Mouse (Mus musculus) liver, embryonic 11.5 days (tissue): Measurements from ENCODE around the gene Atf4. TPM values are rescaled to one million over a fixed set of nuclear protein-coding genes. Genes with fewer than 3 reads are reported as not detected.

Experiments used
- ATAC-seq: fragments of 200-750 bp; cut with Nextera tagmentation; replicated peaks from 2 replicates; pipeline ENCODE4 v1.8.0; 2017; ENCODE audit warnings: moderate number of reproducible peaks, mild to moderate bottlenecking, moderate TSS enrichment, moderate library complexity; ENCODE audit not compliant: low FRiP score
- DNase-seq: peaks from one replicate; pipeline ENCODE4 v3.0.0-alpha.2; 2017; ENCODE audit warnings: low spot score
- H3K27ac ChIP-seq: fragments of 300-500 bp; sonication (generic); 2 replicates; pipeline ENCODE4 v1.5.1; 2014; ENCODE audit warnings: mild to moderate bottlenecking, low read depth, low read length, control low read depth
- H3K27me3 ChIP-seq: fragments of 300-500 bp; sonication (generic); replicated peaks from 2 replicates; pipeline ENCODE4 v1.6.1; 2014; ENCODE audit warnings: low read length, mixed read lengths; ENCODE audit not compliant: control insufficient read depth, insufficient read depth
- H3K36me3 ChIP-seq: fragments of 300-500 bp; sonication (generic); 2 replicates; pipeline ENCODE4 v1.6.1; 2014; ENCODE audit warnings: mild to moderate bottlenecking, low read length, moderate library complexity, mixed read lengths; ENCODE audit not compliant: control insufficient read depth, insufficient read depth
- H3K4me1 ChIP-seq: fragments of 300-500 bp; sonication (generic); replicated peaks from 2 replicates; pipeline ENCODE4 v1.6.1; 2014; ENCODE audit warnings: low read length, mixed read lengths; ENCODE audit not compliant: control insufficient read depth, insufficient read depth
- H3K4me2 ChIP-seq: fragments of 300-500 bp; sonication (generic); 2 replicates; pipeline ENCODE4 v1.6.1; 2014; ENCODE audit warnings: mild to moderate bottlenecking, control low read depth, moderate library complexity
- H3K4me3 ChIP-seq: fragments of 300-500 bp; sonication (generic); 2 replicates; pipeline ENCODE4 v1.5.1; 2014; ENCODE audit warnings: low read depth, low read length, control low read depth
- H3K9ac ChIP-seq: fragments of 300-500 bp; sonication (generic); 2 replicates; pipeline ENCODE4 v1.6.1; 2014; ENCODE audit warnings: low read depth, low read length, control low read depth
- H3K9me3 ChIP-seq: fragments of 300-500 bp; sonication (generic); 2 replicates; pipeline ENCODE4 v1.6.1; 2016; ENCODE audit warnings: low read length, inconsistent platforms, mixed read lengths; ENCODE audit not compliant: control insufficient read depth
- WGBS: fragments of 180-500 bp; shearing (Covaris S2); extraction: QIAGEN DNeasy Blood & Tissue Kit; methylation state at CpG from one replicate; pipeline ENCODE4 v1.1.7; 2014; 5-methylcytosine and 5-hydroxymethylcytosine counted together
- polyA plus RNA-seq: library from polyadenylated mRNA; unstranded; fragments of >200 nt; fragmentation: Nextera tagmentation; extraction: Ambion mirVana; gene quantifications from 2 replicates; pipeline ENCODE4 v1.2.1, GENCODE M21; 2014

Gene Atf4
- polyA plus RNA-seq, 1 experiment from 2014 or later = 186 TPM

DNA sequence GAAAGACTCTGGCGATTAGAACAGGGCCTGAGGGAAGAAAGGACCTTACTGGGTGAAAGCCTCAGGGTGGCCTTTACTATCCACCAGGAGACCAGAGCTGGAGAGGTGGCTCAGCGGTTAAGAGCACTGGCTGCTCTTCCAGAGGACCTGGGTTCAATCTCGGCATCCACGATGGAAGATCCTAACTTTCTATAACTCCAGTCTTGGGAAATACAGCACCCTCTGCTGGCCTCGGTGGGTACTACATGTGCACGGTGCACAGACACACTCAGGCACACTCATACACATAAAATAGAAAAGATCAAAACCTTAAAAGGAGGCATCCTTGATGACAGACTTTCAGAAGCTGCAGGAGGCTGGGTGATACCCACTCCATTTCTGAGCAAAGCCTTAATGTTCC, 25.7 kb downstream of the Atf4 start:
- ATAC-seq = no peak
- H3K9ac ChIP-seq = no peak overlapping the region
- 26% methylated on average over 6 of the region's 6 CpGs for WGBS
- DNase-seq = no peak
- peaks cover 32% of the 10 kb centered on the region for H3K27me3 ChIP-seq
- no peak overlapping the region for H3K27ac ChIP-seq
- no peak overlapping the region for H3K4me3 ChIP-seq
- H3K36me3 ChIP-seq = no peaks in the 10 kb centered on the region
- no peaks in the 10 kb centered on the region for H3K4me1 ChIP-seq
- H3K9me3 ChIP-seq = no peaks in the 10 kb centered on the region
- no peak overlapping the region for H3K4me2 ChIP-seq

DNA sequence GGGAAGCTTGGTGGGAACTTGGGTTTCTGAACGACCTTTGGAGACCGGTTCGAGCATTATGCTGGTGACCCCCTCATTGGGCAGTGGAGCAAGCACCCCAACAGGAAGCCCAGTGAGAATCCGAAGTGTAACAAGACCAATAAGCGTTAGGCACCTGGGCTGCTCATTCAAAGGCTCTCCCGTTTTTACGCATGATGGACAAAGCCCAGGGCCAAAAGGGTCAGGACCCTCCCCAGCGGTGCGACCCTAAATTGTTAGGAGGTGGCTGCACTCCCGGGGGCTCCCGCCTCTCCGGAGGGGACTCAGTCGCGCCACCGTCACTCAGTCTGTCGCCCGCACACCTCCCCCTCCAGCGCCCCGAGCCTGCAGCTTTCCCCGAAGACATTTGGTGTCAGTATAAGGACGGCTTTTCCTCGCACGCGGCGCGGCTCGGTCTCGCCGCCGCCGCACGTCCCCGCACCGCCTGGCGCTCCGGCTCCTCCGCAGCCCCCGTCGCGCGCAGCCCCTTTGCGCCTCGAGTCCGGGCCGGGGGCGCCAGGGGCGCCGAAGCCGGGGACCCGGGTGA, 31.9 kb downstream of the Atf4 start, which contains the start of gene Cacna1i:
Gene Cacna1i (plus strand): TSS at position 388 of the 565 bp plus-strand sequence.
- peaks cover 4% of the 10 kb centered on the region for H3K4me1 ChIP-seq
- no peaks in the 10 kb centered on the region for H3K36me3 ChIP-seq
- H3K27ac ChIP-seq = no peak within 1 kb of the TSS
- peak within 1 kb of the TSS; percentile 51 for H3K4me3 ChIP-seq
- no peak within 1 kb of the TSS for H3K9ac ChIP-seq
- peak within 1 kb of the TSS; percentile 63 for H3K4me2 ChIP-seq
- peaks cover 75% of the 10 kb centered on the region for H3K27me3 ChIP-seq
- no peak for ATAC-seq
- H3K9me3 ChIP-seq = no peaks in the 10 kb centered on the region
- DNase-seq = no peak
- WGBS = 4% methylated on average over 42 of the region's 50 CpGs

DNA sequence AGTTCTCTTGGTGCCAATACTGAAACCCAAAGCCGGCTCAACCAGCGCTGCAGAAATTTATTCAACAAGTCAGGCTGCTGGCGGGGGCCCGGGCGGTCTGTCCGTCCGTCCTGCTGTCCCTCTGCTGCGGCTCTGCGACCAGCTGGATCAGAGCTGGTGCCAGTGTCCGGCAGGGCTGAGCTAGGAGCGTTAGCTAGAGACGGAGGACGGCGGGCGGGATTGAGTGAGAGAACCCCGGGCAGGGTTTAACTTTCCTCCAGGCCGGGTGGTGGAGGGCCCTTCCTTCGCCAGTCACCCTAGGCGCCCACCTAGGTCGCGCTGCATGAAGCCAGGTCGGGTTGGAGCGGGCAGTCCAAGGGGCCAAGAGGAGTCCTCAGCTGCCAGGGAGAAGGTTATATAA, 33.1 kb downstream of the Atf4 start:
- Histone ChIP-seq H3K9ac (no peak overlapping the region), H3K27ac (no peak overlapping the region), H3K9me3 (no peaks in the 10 kb centered on the region), H3K4me1 (peaks cover 4% of the 10 kb centered on the region), H3K36me3 (no peaks in the 10 kb centered on the region), H3K27me3 (peaks cover 72% of the 10 kb centered on the region), H3K4me2 (peak overlapping the region; percentile 63), H3K4me3 (peak overlapping the region; percentile 51; the same call in 1 of the 2 replicates)
- ATAC-seq = no peak
- DNase-seq = peak; percentile 38
- WGBS = 5% methylated on average over 23 of the region's 23 CpGs

DNA sequence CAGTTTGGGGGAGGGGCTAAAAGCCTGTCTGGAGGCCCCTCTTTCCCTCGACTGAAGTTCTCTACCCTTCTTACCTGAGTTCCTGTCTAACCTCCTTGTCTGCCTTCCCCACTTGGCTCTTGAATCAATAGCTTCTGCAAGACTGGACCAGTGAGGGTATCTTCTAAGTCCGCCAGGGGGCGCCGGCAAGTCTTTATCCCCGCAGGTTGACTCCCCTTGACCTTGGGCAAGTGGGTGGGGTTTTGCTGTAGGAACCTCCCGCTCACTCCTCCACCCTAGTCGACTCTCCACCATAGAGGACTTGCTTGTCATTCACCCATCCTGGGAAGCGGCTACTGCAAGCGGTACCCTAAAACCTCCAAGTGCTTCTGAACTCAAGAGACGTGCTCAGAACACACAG, 34.5 kb downstream of the Atf4 start:
- Histone ChIP-seq H3K4me3 (no peak overlapping the region), H3K27ac (no peak overlapping the region), H3K4me2 (no peak overlapping the region), H3K4me1 (peaks cover 4% of the 10 kb centered on the region), H3K27me3 (peaks cover 61% of the 10 kb centered on the region), H3K36me3 (no peaks in the 10 kb centered on the region), H3K9ac (no peak overlapping the region), H3K9me3 (no peaks in the 10 kb centered on the region)
- ATAC-seq = no peak
- DNase-seq = peak; percentile 69
- WGBS = 3% methylated on average over 10 of the region's 10 CpGs

DNA sequence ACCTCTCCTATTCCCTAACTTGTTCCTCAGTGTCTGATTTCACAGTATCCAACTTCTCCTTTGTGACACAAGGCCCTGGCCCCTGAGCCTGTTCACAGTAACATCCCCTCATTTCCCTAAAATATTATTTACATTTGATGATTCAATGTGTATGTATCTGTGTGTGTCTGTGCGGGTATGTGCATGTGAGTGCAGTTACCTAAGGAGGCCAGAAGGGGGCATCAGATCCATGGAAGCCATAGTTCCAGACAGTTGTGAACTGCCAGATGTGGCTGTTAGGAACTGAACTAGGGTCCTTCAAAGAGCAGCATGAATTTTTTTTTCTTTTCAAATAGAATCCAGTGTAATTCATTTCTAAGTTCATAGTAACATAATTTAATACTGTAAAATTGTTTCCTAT, 42.2 kb downstream of the Atf4 start:
- Histone ChIP-seq H3K4me1 (no peaks in the 10 kb centered on the region), H3K9me3 (no peaks in the 10 kb centered on the region), H3K4me2 (no peak overlapping the region), H3K36me3 (no peaks in the 10 kb centered on the region), H3K27me3 (0 out of 2 replicates have a peak, but pooled peaks cover 3% of the 10 kb centered on the region), H3K27ac (no peak overlapping the region), H3K9ac (no peak overlapping the region), H3K4me3 (no peak overlapping the region)
- ATAC-seq (no peak), DNase-seq (no peak)
- 93% methylated on average over 1 of the region's 1 CpGs for WGBS

DNA sequence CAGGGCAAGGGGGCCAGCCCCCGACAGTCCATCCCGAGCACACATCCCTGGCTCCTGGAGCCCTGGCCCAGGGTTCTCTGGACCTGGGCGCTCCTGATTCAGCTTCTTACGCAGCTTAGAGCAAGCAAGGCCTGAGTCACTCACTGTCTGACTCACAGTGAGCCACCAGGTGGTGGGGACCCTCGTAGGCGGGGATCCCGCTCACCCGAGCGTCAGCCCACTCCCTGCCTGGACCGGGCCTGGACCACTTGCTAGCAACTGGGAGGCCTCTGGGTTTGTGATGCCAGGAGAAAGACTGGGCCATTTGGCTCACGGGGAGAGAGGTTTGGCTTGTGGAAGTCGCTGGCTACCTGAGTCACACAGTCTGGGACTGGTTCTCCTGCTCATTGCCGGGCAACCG, 48.8 kb downstream of the Atf4 start:
- H3K4me2 ChIP-seq = no peak overlapping the region
- H3K9me3 ChIP-seq = no peaks in the 10 kb centered on the region
- no peak for ATAC-seq
- no peaks in the 10 kb centered on the region for H3K36me3 ChIP-seq
- H3K27ac ChIP-seq = no peak overlapping the region
- no peak overlapping the region for H3K9ac ChIP-seq
- no peak for DNase-seq
- H3K4me1 ChIP-seq = no peaks in the 10 kb centered on the region
- H3K4me3 ChIP-seq = no peak overlapping the region
- H3K27me3 ChIP-seq = peaks cover 6% of the 10 kb centered on the region; the same call in 1 of the 2 replicates
- 70% methylated on average over 14 of the region's 14 CpGs for WGBS

DNA sequence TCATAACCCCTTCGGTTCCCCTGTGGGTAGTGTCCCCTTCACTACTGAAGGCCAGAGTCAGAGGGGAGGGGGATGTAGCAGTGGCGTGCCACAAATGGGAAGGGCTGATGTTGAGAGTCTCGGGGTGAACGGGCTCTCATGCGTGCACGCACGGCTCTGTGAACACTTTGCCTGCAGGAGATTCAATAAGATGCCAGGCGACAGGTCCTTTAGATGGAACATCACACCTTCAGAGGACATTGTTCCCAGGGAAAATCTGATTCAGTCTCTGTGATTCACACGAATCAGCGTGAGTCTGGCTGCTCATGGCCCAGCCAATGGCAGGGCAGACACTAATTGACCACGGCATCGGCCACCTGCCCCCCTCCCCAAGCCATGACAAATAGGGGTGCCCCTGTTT, 49.2 kb downstream of the Atf4 start:
- H3K4me3 ChIP-seq = no peak overlapping the region
- ATAC-seq (no peak), DNase-seq (no peak)
- H3K4me2 ChIP-seq = no peak overlapping the region
- WGBS = 89% methylated on average over 12 of the region's 12 CpGs
- H3K9me3 ChIP-seq = no peaks in the 10 kb centered on the region
- H3K36me3 ChIP-seq = no peaks in the 10 kb centered on the region
- no peak overlapping the region for H3K27ac ChIP-seq
- no peak overlapping the region for H3K9ac ChIP-seq
- H3K27me3 ChIP-seq = peaks cover 6% of the 10 kb centered on the region; the same call in 1 of the 2 replicates
- no peaks in the 10 kb centered on the region for H3K4me1 ChIP-seq

DNA sequence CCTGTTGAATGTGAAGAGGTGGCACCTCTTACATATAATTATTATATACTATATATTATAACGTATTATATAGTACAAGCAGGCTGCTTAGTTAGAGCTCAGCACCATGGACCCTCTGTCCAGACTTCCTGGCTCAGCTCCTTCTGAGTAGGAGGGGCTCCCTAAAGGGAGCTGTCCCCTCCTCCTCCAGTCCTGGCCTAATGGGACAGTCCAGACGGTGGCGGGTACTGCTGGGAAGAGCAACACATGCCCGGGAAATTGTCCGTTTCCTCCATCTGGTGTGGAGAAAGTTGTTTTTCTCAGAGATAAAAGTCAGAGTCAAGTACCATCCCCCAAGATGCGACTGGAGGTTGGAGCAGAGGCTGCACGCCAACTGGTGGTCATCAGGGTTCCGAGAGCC, 51.2 kb downstream of the Atf4 start:
- Histone ChIP-seq H3K27me3 (peaks cover 6% of the 10 kb centered on the region; the same call in 1 of the 2 replicates), H3K9ac (no peak overlapping the region), H3K36me3 (no peaks in the 10 kb centered on the region), H3K4me2 (no peak overlapping the region), H3K4me1 (no peaks in the 10 kb centered on the region), H3K4me3 (no peak overlapping the region), H3K27ac (no peak overlapping the region), H3K9me3 (no peaks in the 10 kb centered on the region)
- 46% methylated on average over 8 of the region's 8 CpGs for WGBS
- no peak for DNase-seq
- no peak for ATAC-seq
